Mouse (Mus musculus): Measurements from ENCODE around the gene Susd4.
A peak's percentile ranks its signal among the peaks of the same experiment; 100 is the strongest.

The Susd4 gene

DNA sequence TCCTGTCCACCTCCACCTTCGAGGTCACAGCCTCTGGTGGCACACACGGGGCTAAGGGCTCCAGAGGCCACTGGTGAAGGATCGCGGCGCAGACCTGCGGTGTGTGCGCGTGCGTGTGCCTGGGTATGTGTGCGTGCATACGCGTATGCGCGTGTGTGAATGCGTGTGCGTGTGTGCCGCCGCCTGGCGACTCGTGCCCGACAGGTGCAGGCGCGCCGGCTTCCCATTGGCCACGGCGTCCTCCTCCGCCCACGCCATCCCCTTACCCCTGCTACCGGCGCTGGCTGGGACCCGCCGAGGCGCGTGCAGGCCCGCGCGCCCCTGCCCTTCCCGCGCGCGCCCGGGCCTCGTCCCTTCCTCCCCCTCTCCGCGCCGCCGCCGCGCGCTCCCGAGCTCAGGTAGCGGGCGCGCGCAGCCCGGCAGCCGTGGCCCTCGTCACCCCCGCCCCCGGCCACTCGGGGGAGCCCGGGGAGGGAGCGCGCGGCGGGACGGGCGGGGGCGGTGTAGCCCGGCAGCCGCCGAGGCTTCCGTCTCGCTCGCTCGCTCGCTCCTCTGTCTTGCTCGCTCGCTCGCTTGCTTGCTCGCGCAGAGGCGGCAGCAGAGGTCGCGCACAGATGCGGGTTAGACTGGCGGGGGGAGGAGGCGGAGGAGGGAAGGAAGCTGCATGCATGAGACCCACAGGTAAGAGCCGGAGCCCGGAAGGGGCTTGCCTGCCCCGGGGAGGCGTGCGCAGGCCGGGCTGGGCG, at the start of gene Susd4:
Gene Susd4 (plus strand): TSS at position 145 of the 746 bp plus-strand sequence.
- DNase-seq, result peak; percentile 35

- DNase-seq, result no peak
Measured at GRCm38 (mm10) chr1:182714236-182714935, 49.3 kb upstream of the Susd4 start.

GRCm38 (mm10) chr1:182727541-182727940, 36.1 kb upstream of the Susd4 start:
- no peak for DNase-seq

- no peak for DNase-seq
Measured at GRCm38 (mm10) chr1:182729002-182729401, 34.7 kb upstream of the Susd4 start.

DNA sequence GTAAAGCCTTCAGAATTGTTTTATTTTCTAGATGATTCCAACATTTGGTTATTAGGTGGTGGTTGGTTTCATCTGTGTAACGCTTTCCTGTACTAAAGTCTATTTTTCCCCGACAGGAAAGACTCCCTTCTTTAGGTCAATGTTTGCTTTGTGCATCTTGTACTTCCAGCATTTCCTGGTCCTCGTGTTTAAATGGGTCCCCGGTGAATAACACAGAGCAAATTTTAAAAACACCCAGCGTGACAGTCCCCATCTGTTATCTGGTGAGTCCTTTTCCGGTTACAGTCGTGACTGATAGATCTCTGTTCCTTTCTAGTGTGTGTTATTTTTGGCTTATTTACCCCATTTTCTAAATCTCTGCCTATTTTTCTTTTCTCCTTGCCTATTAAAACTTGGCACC, 31.0 kb upstream of the Susd4 start:
- DNase-seq, result no peak

- no peak for DNase-seq
Measured at GRCm38 (mm10) chr1:182735891-182736290, 27.8 kb upstream of the Susd4 start.

DNA sequence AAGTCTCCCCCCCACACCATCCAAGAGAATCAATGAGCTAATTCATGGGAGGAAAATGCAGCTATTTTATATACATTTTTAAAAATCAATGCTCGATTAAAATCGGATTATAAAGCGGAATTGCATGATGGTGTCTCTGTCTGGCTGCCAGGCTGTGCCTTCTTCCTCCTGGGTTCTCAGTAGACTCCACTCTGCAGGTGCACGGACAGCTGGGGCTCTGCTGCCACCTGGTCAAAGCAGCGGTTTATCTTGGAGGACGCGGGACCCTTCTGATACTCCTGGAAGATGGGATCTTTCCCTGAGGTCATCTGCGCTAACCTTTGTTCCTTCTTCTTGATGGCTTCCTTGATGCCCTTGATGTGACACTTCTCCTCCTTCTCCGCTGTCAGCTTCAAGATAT, 16.6 kb upstream of the Susd4 start:
- no peak for DNase-seq

- DNase-seq, result no peak
Measured at GRCm38 (mm10) chr1:182747834-182748233, 15.8 kb upstream of the Susd4 start.

DNA sequence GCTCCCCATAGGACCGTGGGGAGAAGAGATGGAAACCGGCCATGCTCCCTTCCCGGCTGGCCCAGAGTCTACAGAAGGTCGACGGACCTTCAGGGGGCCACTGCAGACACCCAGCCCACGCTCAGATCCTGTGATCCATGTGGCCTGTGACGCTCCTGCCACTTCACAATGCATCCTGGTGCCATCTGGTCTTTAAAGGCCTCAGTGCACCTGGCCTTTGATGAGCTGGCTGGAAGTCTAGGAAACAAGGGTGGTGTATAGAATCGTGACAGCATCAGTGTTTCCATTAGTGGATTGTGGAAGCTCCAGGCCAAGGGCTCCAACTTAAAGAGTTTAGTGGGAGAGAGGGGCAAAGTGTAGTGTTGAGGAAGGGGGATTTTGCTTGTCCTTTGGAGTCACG, 14.6 kb upstream of the Susd4 start, which contains the start of gene Ccdc185:
Gene Ccdc185 (minus strand): TSS at position 101 of the 400 bp plus-strand sequence.
- no peak for DNase-seq

DNA sequence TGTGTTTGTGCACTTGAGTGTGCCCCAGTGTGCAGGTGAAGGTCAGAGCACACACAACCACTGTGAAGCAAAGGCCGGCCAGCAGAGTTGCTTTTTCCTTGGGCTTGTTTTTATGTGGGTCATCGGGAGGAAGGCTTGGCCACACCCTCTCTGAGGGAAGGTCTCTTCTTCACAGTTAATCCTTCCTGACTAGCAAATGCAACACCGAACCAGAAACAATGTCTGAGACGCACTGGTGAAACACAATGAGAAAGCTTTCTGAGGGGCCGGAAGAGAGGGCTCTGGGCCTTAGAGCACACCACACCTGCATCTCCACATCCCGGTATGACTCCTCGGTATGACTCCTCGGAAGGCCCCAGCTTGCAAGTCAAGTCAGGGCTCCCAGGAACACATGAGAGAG, 12.4 kb upstream of the Susd4 start:
- no peak for DNase-seq

GRCm38 (mm10) chr1:182753694-182754093, 10.0 kb upstream of the Susd4 start:
- no peak for DNase-seq

DNA sequence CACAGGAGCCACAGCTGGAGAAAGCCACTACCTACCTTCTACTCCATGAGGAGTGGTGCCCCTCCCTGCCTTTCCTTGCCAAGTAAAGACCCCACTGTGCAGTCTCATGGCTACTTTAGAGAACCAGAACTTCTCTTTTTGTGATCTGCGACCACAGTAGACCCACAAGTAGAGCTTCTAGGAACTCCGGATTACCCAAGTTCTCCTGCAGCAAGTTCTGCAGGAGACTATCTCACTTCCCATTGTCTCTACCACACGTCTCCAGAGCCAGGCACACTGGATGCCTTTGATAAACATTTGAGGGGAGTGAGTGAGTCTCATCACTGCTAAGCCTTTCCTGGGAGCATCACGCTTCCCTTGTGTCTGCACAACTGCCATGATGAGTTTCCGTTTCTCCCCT, 8.8 kb upstream of the Susd4 start:
- no peak for DNase-seq

- DNase-seq, result no peak
Measured at GRCm38 (mm10) chr1:182758783-182759182, 4.9 kb upstream of the Susd4 start.

DNA sequence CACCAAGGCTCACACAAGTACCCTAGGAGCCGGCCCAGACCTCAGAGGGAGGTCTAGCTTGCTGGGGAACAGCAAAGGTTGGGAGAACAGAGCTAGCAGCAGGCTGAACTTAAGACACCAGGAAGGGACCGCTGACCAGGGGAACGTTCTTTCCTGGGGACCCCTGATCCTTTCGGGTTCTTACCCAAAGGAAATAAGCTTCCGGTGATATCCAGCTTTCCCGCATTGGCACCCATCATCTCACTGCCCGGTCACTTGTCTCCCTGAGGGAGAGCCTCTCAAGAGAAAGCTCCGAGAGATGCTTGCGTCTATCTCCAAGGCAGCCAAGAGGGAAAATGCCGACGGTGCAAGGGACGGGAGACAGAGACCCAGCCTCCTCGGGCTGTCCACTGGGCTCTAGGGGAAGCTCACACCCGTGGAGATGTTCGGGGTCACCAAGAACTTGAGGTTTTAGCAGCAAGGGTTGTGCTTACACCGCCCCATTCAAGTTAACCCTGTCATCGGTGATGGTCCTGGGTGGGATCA, 407 bp upstream of the Susd4 start:
- no peak for DNase-seq

GRCm38 (mm10) chr1:182764541-182765281, 1.1 kb downstream of the Susd4 start:
- no peak for DNase-seq

- DNase-seq, result no peak
Measured at GRCm38 (mm10) chr1:182775576-182775975, 11.9 kb downstream of the Susd4 start.

DNA sequence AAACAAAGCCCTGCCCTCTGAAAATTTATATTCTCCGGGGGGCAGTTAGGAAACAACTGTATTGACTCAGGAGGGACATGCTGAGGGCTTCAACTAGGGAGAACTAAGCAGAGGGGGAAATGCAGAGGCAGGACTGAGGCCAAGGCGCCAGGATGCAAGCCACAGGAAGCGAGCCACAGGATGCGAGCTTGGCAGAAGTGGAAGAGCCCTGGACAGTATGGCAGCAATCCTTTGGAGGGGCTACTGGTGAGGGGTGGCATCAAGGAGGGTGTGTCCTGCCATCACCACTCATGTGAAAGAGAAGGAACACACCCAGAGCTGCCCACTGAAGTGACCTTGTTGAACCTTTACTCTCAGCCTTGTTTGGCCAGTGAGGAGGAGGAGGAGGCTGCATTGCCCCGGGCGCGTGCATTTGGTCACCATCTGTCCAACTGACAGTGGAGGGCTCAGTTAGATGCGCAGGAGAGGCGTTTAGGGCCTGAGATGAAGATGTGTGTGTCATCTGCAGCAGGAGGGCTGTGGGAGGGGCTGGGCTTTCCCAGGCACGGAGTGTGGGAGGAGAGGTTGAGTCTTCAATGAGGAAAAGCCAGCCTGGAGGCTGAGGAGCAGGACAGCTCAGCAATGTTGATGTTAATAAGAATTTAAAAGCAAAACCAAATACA, 13.2 kb downstream of the Susd4 start:
- DNase-seq, result no peak

DNA sequence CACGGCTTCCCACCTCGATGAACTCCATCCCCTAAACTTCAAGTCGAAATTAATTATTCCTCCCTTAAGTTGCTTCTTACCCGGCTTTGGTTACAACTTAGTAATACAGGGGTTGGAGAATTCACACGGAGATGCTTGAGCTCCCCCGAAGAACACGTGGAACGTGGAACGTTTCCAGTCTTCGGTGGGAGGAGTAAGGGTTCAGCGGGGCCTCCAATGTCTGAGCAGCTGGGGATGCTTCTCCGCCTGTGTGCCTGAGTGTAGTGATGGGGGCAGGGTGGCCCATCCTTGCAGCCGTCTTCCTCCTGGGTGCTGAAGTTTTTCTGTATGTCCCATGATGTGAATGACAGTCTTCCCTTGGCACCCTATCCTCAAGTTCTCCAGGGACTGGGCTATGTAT, 14.6 kb downstream of the Susd4 start:
- no peak for DNase-seq

- no peak for DNase-seq
Measured at GRCm38 (mm10) chr1:182779024-182779520, 15.4 kb downstream of the Susd4 start.

GRCm38 (mm10) chr1:182783774-182784173, 20.1 kb downstream of the Susd4 start:
- DNase-seq, result no peak

DNA sequence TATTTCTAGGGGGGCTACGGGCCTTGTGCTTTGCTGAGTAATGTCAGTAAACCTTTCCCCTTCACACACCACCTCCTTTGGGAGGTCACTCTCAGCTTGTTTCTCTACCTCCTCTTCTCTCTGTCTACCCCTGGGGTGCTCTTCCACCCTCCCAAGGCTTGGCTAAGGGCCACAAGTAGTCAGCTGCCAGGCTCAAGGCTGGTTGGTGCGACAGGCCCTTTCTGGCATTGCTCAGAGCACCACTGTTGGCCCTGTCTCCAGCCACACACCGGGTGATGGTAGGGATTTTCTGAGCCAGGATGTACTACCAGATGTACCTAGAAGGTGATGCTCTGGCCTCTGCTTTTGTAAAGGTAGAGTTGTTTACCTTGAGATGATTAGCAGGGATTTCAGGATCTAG, 21.1 kb downstream of the Susd4 start:
- no peak for DNase-seq

GRCm38 (mm10) chr1:182785504-182785903, 21.8 kb downstream of the Susd4 start:
- DNase-seq, result no peak

DNA sequence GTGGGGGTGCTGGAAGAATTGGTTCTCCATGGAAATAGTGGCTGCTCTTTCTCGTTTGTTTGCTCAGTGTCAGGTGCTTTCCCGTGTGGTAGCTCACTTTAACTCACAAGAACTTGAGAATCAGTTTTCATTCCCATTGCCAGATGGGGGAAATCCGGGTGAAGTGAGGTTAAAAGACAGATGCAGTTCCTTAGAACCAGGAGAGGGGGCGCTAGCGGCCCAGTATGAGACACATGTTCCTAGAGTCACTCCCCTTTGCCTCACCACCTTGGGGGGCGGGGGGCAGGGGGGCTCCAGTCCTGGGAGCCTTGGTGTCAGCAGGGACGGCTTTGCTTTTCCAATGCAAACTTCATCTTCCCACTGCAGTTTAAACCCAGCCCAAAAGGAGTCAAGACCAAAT, 23.4 kb downstream of the Susd4 start:
- DNase-seq, result no peak

Measured in liver (tissue).